Mouse (Mus musculus): ENCODE measurements around the gene Frmd6. TPM values are rescaled to one million over a fixed set of nuclear protein-coding genes. Genes with fewer than 3 reads are reported as not detected.

Frmd6 gene
- polyA plus RNA-seq, 1 experiment from 2014 or later: 25.7 TPM

- WGBS: 91% methylated on average over 4 of the region's 4 CpGs
- peaks cover 17% of the 10 kb centered on the region for H3K4me1 ChIP-seq (ENCODE audit: control insufficient read depth, insufficient read depth, low read length)
- no peak overlapping the region for H3K4me2 ChIP-seq (ENCODE audit: low read depth, low read length)
- no peak overlapping the region for H3K27ac ChIP-seq (ENCODE audit: low read length)
- no peaks in the 10 kb centered on the region for H3K9me3 ChIP-seq (replicated peaks; ENCODE audit: control insufficient read depth, low read length)
- no peak for ATAC-seq (replicated peaks; ENCODE audit: extremely low read depth, insufficient read depth, low FRiP score)
- H3K4me3 ChIP-seq (ENCODE audit: low read length): no peak overlapping the region
- H3K36me3 ChIP-seq (ENCODE audit: control insufficient read depth, insufficient read depth): no peaks in the 10 kb centered on the region
- H3K27me3 ChIP-seq (ENCODE audit: control insufficient read depth, insufficient read depth, low read length): no peaks in the 10 kb centered on the region
- H3K9ac ChIP-seq (ENCODE audit: low read length): no peak overlapping the region
These were observed 31.5 kb downstream of the Frmd6 start for GRCm38 (mm10) chr12:70856776-70857175.

DNA sequence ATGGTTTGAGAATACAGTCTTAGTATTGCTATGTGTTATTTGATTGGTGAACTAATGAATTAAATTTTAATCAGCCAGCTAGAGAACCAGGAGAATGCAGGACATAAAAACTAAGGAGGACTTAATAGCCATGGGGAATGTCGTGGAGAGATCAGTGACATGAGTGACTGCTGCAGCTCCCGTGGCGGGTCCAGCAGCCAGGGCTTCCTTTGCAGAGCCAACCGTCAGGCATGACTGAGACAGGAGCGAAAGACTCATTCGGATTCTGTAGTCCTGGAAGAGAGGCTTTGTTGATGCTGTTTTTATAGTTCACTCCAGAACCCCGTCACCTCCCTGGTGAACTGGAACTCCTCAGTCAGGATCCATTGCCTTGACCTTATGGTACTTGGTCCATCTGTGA lies 38.0 kb downstream of the Frmd6 start:
- Histone ChIP-seq H3K4me1 (ENCODE audit: control insufficient read depth, insufficient read depth, low read length) (peaks cover 7% of the 10 kb centered on the region), H3K36me3 (ENCODE audit: control insufficient read depth, insufficient read depth) (no peaks in the 10 kb centered on the region), H3K4me3 (ENCODE audit: low read length) (no peak overlapping the region), H3K9me3 (replicated peaks; ENCODE audit: control insufficient read depth, low read length) (no peaks in the 10 kb centered on the region), H3K4me2 (ENCODE audit: low read depth, low read length) (no peak overlapping the region), H3K27me3 (ENCODE audit: control insufficient read depth, insufficient read depth, low read length) (no peaks in the 10 kb centered on the region), H3K9ac (ENCODE audit: low read length) (no peak overlapping the region), H3K27ac (ENCODE audit: low read length) (no peak overlapping the region)
- ATAC-seq (replicated peaks; ENCODE audit: extremely low read depth, insufficient read depth, low FRiP score): no peak
- 61% methylated on average over 7 of the region's 7 CpGs for WGBS

DNA sequence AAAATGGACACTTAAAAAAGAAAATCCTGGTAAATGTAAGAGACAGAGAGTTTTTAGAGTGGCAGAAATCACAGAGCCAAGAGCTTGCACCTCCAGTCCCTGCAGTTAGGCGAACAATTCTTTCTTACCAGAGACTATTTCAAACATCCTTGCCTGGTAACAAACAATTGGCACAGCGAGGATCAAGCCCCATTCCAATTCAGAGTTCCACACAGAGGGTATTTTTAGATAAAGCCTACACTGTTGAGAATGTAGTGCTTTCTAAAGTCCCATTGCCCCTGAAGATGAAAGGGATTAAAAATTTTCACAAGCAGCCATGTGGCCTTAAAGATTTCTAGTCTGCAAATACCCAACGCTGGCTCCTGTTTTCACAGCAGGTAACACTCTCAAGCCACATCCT lies 42.5 kb downstream of the Frmd6 start:
- H3K4me1 ChIP-seq (ENCODE audit: control insufficient read depth, insufficient read depth, low read length): peaks cover 16% of the 10 kb centered on the region
- no peak overlapping the region for H3K4me3 ChIP-seq (ENCODE audit: low read length)
- no peaks in the 10 kb centered on the region for H3K9me3 ChIP-seq (replicated peaks; ENCODE audit: control insufficient read depth, low read length)
- ATAC-seq (replicated peaks; ENCODE audit: extremely low read depth, insufficient read depth, low FRiP score): no peak
- H3K36me3 ChIP-seq (ENCODE audit: control insufficient read depth, insufficient read depth): peaks cover 5% of the 10 kb centered on the region; the same call in 1 of the 2 replicates
- H3K27me3 ChIP-seq (ENCODE audit: control insufficient read depth, insufficient read depth, low read length): no peaks in the 10 kb centered on the region
- peak overlapping the region; percentile 67 for H3K27ac ChIP-seq (ENCODE audit: low read length)
- no peak overlapping the region for H3K9ac ChIP-seq (ENCODE audit: low read length)
- no peak overlapping the region for H3K4me2 ChIP-seq (ENCODE audit: low read depth, low read length)
- WGBS: 39% methylated on average over 3 of the region's 3 CpGs

- no peaks in the 10 kb centered on the region for H3K9me3 ChIP-seq (replicated peaks; ENCODE audit: control insufficient read depth, low read length)
- peaks cover 18% of the 10 kb centered on the region for H3K4me1 ChIP-seq (ENCODE audit: control insufficient read depth, insufficient read depth, low read length)
- H3K4me2 ChIP-seq (ENCODE audit: low read depth, low read length): no peak overlapping the region
- H3K36me3 ChIP-seq (ENCODE audit: control insufficient read depth, insufficient read depth): peaks cover 5% of the 10 kb centered on the region; the same call in 1 of the 2 replicates
- WGBS: 61% methylated on average over 7 of the region's 7 CpGs
- no peak overlapping the region for H3K4me3 ChIP-seq (ENCODE audit: low read length)
- peak overlapping the region; percentile 67 for H3K27ac ChIP-seq (ENCODE audit: low read length)
- no peak for ATAC-seq (replicated peaks; ENCODE audit: extremely low read depth, insufficient read depth, low FRiP score)
- H3K9ac ChIP-seq (ENCODE audit: low read length): no peak overlapping the region
- H3K27me3 ChIP-seq (ENCODE audit: control insufficient read depth, insufficient read depth, low read length): no peaks in the 10 kb centered on the region
These were observed 43.1 kb downstream of the Frmd6 start for GRCm38 (mm10) chr12:70868190-70868987.

DNA sequence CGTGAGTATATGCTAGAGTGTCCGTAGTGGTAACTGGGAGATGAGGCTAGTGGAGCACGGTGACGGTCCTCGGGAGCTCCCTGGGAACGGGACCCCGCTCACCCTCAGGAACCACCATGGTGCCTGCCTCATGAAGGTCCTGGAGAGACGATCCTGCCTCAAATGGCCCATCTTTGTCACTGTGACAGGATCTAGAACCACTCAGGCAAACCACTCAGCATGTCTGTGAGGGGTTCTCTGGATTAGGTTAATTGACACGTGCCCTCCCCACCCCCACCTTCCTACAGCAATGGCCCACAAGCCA lies 43.6 kb downstream of the Frmd6 start:
- WGBS: 77% methylated on average over 9 of the region's 9 CpGs
- Histone ChIP-seq H3K4me3 (ENCODE audit: low read length) (no peak overlapping the region), H3K4me2 (ENCODE audit: low read depth, low read length) (no peak overlapping the region), H3K9ac (ENCODE audit: low read length) (no peak overlapping the region), H3K4me1 (ENCODE audit: control insufficient read depth, insufficient read depth, low read length) (peaks cover 23% of the 10 kb centered on the region), H3K27me3 (ENCODE audit: control insufficient read depth, insufficient read depth, low read length) (no peaks in the 10 kb centered on the region), H3K36me3 (ENCODE audit: control insufficient read depth, insufficient read depth) (peaks cover 5% of the 10 kb centered on the region; the same call in 1 of the 2 replicates), H3K27ac (ENCODE audit: low read length) (no peak overlapping the region; the same call in 1 of the 2 replicates), H3K9me3 (replicated peaks; ENCODE audit: control insufficient read depth, low read length) (no peaks in the 10 kb centered on the region)
- 0 out of 2 replicates have a peak, but pooled peaks have one; percentile 7 for ATAC-seq (replicated peaks; ENCODE audit: extremely low read depth, insufficient read depth, low FRiP score)

GRCm38 (mm10) chr12:70873544-70873943 lies 48.2 kb downstream of the Frmd6 start:
- Histone ChIP-seq H3K36me3 (ENCODE audit: control insufficient read depth, insufficient read depth) (peaks cover 11% of the 10 kb centered on the region), H3K4me2 (ENCODE audit: low read depth, low read length) (no peak overlapping the region), H3K9me3 (replicated peaks; ENCODE audit: control insufficient read depth, low read length) (no peaks in the 10 kb centered on the region), H3K9ac (ENCODE audit: low read length) (no peak overlapping the region), H3K27ac (ENCODE audit: low read length) (peak overlapping the region; percentile 68), H3K4me3 (ENCODE audit: low read length) (no peak overlapping the region), H3K4me1 (ENCODE audit: control insufficient read depth, insufficient read depth, low read length) (peaks cover 17% of the 10 kb centered on the region), H3K27me3 (ENCODE audit: control insufficient read depth, insufficient read depth, low read length) (no peaks in the 10 kb centered on the region)
- 52% methylated on average over 6 of the region's 6 CpGs for WGBS
- no peak for ATAC-seq (replicated peaks; ENCODE audit: extremely low read depth, insufficient read depth, low FRiP score)

DNA sequence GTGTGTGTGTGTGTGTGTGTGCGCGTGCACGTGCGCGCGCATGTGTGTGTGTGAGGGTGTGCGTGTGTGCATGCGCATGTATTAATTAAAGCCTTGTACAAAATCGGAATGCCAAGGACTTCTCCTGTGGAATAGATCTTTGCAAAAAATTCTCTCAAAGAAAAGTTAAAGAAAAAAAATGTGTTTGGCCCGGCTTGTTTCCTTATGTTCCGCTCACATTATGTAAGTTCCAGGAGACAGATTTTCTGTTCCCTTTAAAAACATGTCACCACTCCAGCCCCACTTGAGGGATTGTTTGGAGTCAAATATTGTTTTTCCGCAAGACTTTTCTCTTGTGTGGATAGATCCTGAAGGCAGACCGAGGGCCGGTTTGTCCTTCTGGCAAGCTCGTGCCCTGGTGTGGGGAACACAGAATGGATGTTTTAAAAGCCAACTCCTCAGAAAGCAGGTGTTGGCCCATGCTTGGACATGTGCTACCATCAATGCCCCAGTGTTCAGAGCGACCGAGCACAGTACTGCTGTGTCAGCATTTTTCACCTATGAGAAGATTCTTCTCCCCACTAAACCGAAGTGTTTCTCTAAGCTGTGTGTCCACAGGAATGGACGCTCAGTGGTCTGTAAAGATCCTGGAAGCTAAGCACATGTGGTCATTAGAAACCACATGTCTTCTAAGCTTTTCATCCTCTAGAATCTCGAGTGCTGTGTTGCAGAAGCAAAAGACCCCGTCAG lies 51.1 kb downstream of the Frmd6 start:
- Histone ChIP-seq H3K27ac (ENCODE audit: low read length) (no peak overlapping the region), H3K9ac (ENCODE audit: low read length) (no peak overlapping the region), H3K36me3 (ENCODE audit: control insufficient read depth, insufficient read depth) (peaks cover 22% of the 10 kb centered on the region), H3K4me1 (ENCODE audit: control insufficient read depth, insufficient read depth, low read length) (peaks cover 18% of the 10 kb centered on the region), H3K9me3 (replicated peaks; ENCODE audit: control insufficient read depth, low read length) (no peaks in the 10 kb centered on the region), H3K4me3 (ENCODE audit: low read length) (no peak overlapping the region), H3K4me2 (ENCODE audit: low read depth, low read length) (no peak overlapping the region), H3K27me3 (ENCODE audit: control insufficient read depth, insufficient read depth, low read length) (no peaks in the 10 kb centered on the region)
- ATAC-seq (replicated peaks; ENCODE audit: extremely low read depth, insufficient read depth, low FRiP score): no peak
- 85% methylated on average over 21 of the region's 21 CpGs for WGBS

- H3K27me3 ChIP-seq (ENCODE audit: control insufficient read depth, insufficient read depth, low read length): no peaks in the 10 kb centered on the region
- H3K9ac ChIP-seq (ENCODE audit: low read length): no peak overlapping the region
- ATAC-seq (replicated peaks; ENCODE audit: extremely low read depth, insufficient read depth, low FRiP score): no peak
- peaks cover 27% of the 10 kb centered on the region for H3K4me1 ChIP-seq (ENCODE audit: control insufficient read depth, insufficient read depth, low read length)
- no peaks in the 10 kb centered on the region for H3K9me3 ChIP-seq (replicated peaks; ENCODE audit: control insufficient read depth, low read length)
- no peak overlapping the region for H3K4me3 ChIP-seq (ENCODE audit: low read length)
- WGBS: 78% methylated on average over 20 of the region's 20 CpGs
- H3K27ac ChIP-seq (ENCODE audit: low read length): peak overlapping the region; percentile 35; the same call in 1 of the 2 replicates
- peaks cover 31% of the 10 kb centered on the region for H3K36me3 ChIP-seq (ENCODE audit: control insufficient read depth, insufficient read depth)
- H3K4me2 ChIP-seq (ENCODE audit: low read depth, low read length): no peak overlapping the region
These were observed 52.8 kb downstream of the Frmd6 start for GRCm38 (mm10) chr12:70877926-70878710.

Data from heart, embryonic 16.5 days (tissue).